Mouse (Mus musculus) erythroblast, embryonic 14.5 days (primary cell): Measurements from ENCODE around the gene Abr.

Experiments used
- GATA1 ChIP-seq: IDR thresholded peaks from 2 replicates; pipeline ENCODE4 v1.6.1; 2012; ENCODE audit warnings: low read length, inconsistent platforms, mixed read lengths
- TAL1 ChIP-seq: IDR thresholded peaks from 3 replicates; pipeline ENCODE4 v1.6.1; 2012; ENCODE audit warnings: low read length, inconsistent platforms, mixed read lengths

- TF ChIP-seq GATA1 (no peak), TAL1 (no peak)
Measured at GRCm38 (mm10) chr11:76659138-76659930, 37.2 kb upstream of the Abr start.
